Mouse (Mus musculus) lung, embryonic 14.5 days (tissue): Measurements from ENCODE around the gene Pcmt1. TPM values are rescaled to one million over a fixed set of nuclear protein-coding genes. Genes with fewer than 3 reads are reported as not detected.
A peak's percentile ranks its signal among the peaks of the same experiment; 100 is the strongest.

Source experiments
- ATAC-seq: fragments of 200-750 bp; cut with Nextera tagmentation; 2 replicates; pipeline ENCODE4 v1.8.0; 2017; ENCODE audit warnings: mild to moderate bottlenecking, moderate TSS enrichment, moderate library complexity; ENCODE audit not compliant: insufficient read depth
- DNase-seq: peaks from one replicate; pipeline ENCODE4 v3.0.0-alpha.2; 2015
- H3K27ac ChIP-seq: fragments of 300-500 bp; sonication (generic); 2 replicates; pipeline ENCODE4 v1.5.1; 2014; ENCODE audit warnings: low read depth, mild to moderate bottlenecking, moderate library complexity
- H3K27me3 ChIP-seq: fragments of 300-500 bp; sonication (generic); 2 replicates; pipeline ENCODE4 v1.6.1; 2014; ENCODE audit warnings: low read length, control low read depth; ENCODE audit not compliant: insufficient read depth
- H3K36me3 ChIP-seq: fragments of 300-500 bp; sonication (generic); 2 replicates; pipeline ENCODE4 v1.6.1; 2014; ENCODE audit warnings: control low read depth; ENCODE audit not compliant: insufficient read depth
- H3K4me1 ChIP-seq: fragments of 300-500 bp; sonication (generic); 2 replicates; pipeline ENCODE4 v1.6.1; 2014; ENCODE audit warnings: antibody characterized with exemption, control low read depth; ENCODE audit not compliant: insufficient read depth
- H3K4me2 ChIP-seq: fragments of 300-500 bp; sonication (generic); 2 replicates; pipeline ENCODE4 v1.6.1; 2014; ENCODE audit warnings: mild to moderate bottlenecking
- H3K4me3 ChIP-seq: fragments of 300-500 bp; sonication (generic); 2 replicates; pipeline ENCODE4 v1.5.1; 2014; ENCODE audit warnings: low read depth, low read length
- H3K9ac ChIP-seq: fragments of 300-500 bp; sonication (generic); 2 replicates; pipeline ENCODE4 v1.6.1; 2014
- H3K9me3 ChIP-seq: fragments of 300-500 bp; sonication (generic); 2 replicates; pipeline ENCODE4 v1.6.1; 2016; ENCODE audit warnings: low read depth, low read length, control low read depth
- CTCF ChIP-seq: IDR thresholded peaks from 2 replicates; pipeline ENCODE4 v1.5.1; 2016; ENCODE audit warnings: antibody characterized with exemption, low read depth
- WGBS: fragments of 180-500 bp; shearing (Covaris S2); extraction: QIAGEN DNeasy Blood & Tissue Kit; methylation state at CpG from one replicate; pipeline ENCODE4 v1.1.7; 2014; 5-methylcytosine and 5-hydroxymethylcytosine counted together
- polyA plus RNA-seq: library from polyadenylated mRNA; unstranded; fragments of >200 nt; fragmentation: Nextera tagmentation; extraction: Ambion mirVana; gene quantifications from 2 replicates; pipeline ENCODE4 v1.2.1, GENCODE M21; 2014

Pcmt1 gene
- polyA plus RNA-seq: 114 and 118 TPM in 2 replicates

DNA sequence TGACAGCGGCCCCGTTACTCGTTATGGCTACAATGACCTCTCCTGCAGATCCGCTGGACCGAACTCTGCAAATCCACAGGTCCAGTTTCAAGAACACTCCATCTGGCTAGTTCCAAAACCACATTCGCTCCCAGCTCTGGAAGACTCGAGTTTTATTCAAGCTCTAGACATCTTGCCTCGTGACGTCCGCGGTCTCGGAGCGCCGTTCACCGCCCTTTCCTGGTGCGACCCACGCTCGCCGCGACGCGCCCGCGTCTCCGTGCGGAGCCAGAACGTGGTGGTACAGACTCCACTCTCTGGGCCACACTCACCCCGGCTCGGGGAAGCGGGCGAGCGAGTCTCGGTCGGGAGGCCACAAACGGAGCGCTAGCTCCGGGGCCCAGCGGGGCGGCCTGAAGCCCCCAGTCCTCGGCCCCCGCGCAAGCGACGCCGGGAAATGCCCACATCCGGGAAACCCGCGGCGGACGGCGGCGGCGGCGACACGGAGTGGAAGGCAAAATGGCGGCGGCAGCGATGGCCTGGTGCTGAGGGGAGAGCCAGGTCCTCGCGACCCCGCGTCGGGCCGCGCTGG is at the start of gene Pcmt1, which contains the start of gene Lats1:
Gene Pcmt1 (minus strand): TSS at position 406 of the 571 bp plus-strand sequence.
Gene Lats1 (plus strand): TSS at position 484 of the 571 bp plus-strand sequence.
- H3K4me1 ChIP-seq: peaks cover 13% of the 10 kb centered on the region
- ATAC-seq (peak; percentile 87), DNase-seq (peak; percentile 92)
- H3K4me2 ChIP-seq: peak within 1 kb of the TSS; percentile 81
- peak within 1 kb of the TSS; percentile 99 for H3K9ac ChIP-seq
- peak within 1 kb of the TSS; percentile 94 for H3K4me3 ChIP-seq
- H3K9me3 ChIP-seq: no peaks in the 10 kb centered on the region
- no peak for TF ChIP-seq CTCF
- H3K27ac ChIP-seq: peak within 1 kb of the TSS; percentile 97
- peaks cover 45% of the 10 kb centered on the region for H3K36me3 ChIP-seq
- H3K27me3 ChIP-seq: no peaks in the 10 kb centered on the region
- under 1% methylated on average over 48 of the region's 65 CpGs for WGBS

DNA sequence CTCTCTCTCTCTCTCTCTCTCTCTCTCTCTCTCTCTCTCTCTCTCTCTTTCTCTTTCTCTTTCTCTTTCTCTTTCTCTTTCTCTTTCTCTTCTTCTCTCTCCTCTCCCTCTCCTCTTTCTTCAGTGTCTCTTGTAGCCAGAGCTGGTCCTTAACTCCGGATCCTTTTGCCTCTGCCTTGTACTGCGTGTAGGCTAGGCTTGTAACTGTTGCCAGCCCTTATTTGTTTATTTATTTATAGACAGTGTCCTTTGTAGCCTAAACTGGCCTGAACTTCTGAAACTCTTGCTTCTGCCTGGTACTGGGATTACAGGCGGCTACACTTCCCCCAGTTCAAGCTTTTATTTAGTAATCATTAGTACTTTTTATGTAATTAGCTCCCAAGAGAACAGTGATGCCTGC is 46.1 kb upstream of the Pcmt1 start:
- ATAC-seq (no peak), DNase-seq (no peak)
- TF ChIP-seq CTCF: no peak
- no peaks in the 10 kb centered on the region for H3K4me1 ChIP-seq
- peak overlapping the region; percentile 83 for H3K4me2 ChIP-seq
- no peaks in the 10 kb centered on the region for H3K9me3 ChIP-seq
- H3K27ac ChIP-seq: no peak overlapping the region
- H3K9ac ChIP-seq: peak overlapping the region; percentile 69
- H3K27me3 ChIP-seq: no peaks in the 10 kb centered on the region
- no peaks in the 10 kb centered on the region for H3K36me3 ChIP-seq
- H3K4me3 ChIP-seq: peak overlapping the region; percentile 83
- WGBS: 10% methylated on average over 3 of the region's 3 CpGs

DNA sequence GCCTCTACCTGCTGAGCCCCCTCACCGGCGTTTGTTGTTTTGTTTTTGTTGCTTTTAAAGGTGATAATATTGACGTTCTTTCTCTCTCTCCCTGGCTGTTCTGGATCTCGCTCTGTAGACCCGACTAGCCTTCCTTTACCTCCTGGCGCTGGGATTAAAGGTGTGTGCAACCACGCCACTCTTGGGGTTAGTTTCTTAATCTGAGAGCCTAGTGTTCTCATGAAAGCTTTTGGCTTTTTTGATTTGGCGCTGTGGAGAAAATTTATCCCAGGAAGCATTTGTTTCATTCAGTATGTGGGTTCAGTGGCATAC is 45.5 kb upstream of the Pcmt1 start:
- Histone ChIP-seq H3K9ac (peak overlapping the region; percentile 69), H3K36me3 (no peaks in the 10 kb centered on the region), H3K27ac (no peak overlapping the region), H3K4me2 (peak overlapping the region; percentile 83), H3K9me3 (no peaks in the 10 kb centered on the region), H3K4me1 (no peaks in the 10 kb centered on the region), H3K4me3 (peak overlapping the region; percentile 83), H3K27me3 (no peaks in the 10 kb centered on the region)
- peak; percentile 19 for DNase-seq
- no peak for ATAC-seq
- 0% methylated on average over 8 of the region's 8 CpGs for WGBS
- no peak for TF ChIP-seq CTCF

DNA sequence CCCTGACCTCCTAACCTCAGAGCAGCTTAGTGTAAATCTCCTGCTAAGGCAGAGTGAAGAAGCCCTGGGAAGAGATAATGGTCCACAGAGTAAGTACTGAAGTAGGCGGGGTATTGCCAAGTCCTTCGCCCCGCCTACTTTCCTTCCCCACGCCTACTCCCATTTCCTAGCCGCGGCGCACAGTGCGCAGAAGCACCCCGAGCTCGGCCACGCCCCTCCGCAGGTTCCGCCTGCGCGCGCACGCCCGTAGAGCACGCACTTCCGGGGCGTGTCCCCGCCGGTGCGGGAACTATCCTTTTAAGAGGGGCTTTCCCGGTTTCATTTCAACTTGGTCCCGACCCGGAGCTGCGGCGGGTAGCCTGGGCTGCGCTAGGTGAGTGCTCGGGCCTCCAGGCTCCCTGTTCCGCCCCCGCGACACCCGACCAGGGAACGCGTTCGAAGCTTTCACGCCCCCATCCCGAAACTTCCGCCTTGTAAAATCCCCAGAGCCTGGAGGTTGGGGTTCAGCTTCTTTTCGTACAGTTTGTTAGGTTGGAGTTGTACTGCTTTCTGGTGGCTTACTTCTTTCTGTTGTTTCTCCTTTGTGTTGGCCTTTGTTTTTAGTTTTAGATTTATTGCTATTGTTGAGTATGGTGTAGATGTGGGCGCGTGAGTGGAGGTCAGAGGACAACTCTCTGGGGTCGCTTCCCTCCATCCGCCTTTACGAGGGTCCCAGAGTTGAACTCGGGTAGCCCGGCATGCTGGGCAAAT is 45.0 kb upstream of the Pcmt1 start, which contains the start of gene Katna1:
Gene Katna1 (plus strand): TSS at position 250 of the 750 bp plus-strand sequence.
- Histone ChIP-seq H3K4me1 (no peaks in the 10 kb centered on the region), H3K27me3 (no peaks in the 10 kb centered on the region), H3K9me3 (no peaks in the 10 kb centered on the region), H3K4me2 (peak within 1 kb of the TSS; percentile 83), H3K27ac (peak within 1 kb of the TSS; percentile 68), H3K4me3 (peak within 1 kb of the TSS; percentile 83), H3K36me3 (no peaks in the 10 kb centered on the region), H3K9ac (peak within 1 kb of the TSS; percentile 69)
- peak; percentile 99 for DNase-seq
- peak; percentile 98 for ATAC-seq
- under 1% methylated on average over 49 of the region's 49 CpGs for whole genome bisulfite sequencing
- TF ChIP-seq CTCF: no peak

DNA sequence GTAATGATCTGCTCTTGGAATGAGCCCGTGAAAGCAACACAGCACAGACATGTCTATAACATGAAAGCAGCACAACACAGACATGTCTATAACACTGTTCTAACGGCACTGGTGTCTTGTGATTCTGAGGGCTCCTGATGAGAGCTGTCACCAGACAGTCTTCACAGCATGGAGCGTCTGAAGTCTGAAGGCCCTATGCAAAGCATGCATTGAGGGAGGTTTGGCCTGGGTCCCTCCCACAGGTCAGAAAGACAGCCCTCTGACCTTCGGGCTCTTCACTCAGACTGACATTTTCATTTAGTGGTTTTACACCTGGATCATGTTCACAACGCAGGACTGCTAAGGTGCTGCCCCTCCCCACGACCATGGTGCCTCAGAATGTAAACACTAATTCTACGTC is 34.1 kb upstream of the Pcmt1 start:
- Histone ChIP-seq H3K27ac (no peak overlapping the region), H3K4me3 (no peak overlapping the region), H3K27me3 (no peaks in the 10 kb centered on the region), H3K4me2 (no peak overlapping the region), H3K9me3 (no peaks in the 10 kb centered on the region), H3K36me3 (peaks cover 46% of the 10 kb centered on the region), H3K4me1 (no peaks in the 10 kb centered on the region), H3K9ac (no peak overlapping the region)
- ATAC-seq (no peak), DNase-seq (no peak)
- TF ChIP-seq CTCF: no peak
- WGBS: 66% methylated on average over 7 of the region's 7 CpGs

DNA sequence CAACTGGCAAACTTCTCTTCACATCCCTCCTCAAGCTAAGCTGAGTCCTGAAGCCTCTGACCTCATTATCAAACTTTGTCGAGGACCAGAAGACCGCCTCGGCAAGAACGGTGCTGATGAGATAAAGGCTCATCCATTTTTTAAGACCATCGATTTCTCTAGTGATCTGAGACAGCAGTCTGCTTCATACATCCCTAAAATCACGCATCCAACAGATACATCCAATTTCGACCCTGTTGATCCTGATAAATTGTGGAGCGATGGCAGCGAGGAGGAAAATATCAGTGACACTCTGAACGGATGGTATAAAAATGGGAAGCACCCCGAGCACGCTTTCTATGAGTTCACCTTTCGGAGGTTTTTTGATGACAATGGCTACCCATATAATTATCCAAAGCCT is 31.6 kb upstream of the Pcmt1 start:
- no peak overlapping the region for H3K27ac ChIP-seq
- peaks cover 67% of the 10 kb centered on the region for H3K36me3 ChIP-seq
- H3K4me1 ChIP-seq: no peaks in the 10 kb centered on the region
- no peaks in the 10 kb centered on the region for H3K27me3 ChIP-seq
- no peak for TF ChIP-seq CTCF
- no peak overlapping the region for H3K9ac ChIP-seq
- no peaks in the 10 kb centered on the region for H3K9me3 ChIP-seq
- ATAC-seq (no peak), DNase-seq (no peak)
- 84% methylated on average over 13 of the region's 13 CpGs for WGBS
- H3K4me2 ChIP-seq: no peak overlapping the region
- no peak overlapping the region for H3K4me3 ChIP-seq

DNA sequence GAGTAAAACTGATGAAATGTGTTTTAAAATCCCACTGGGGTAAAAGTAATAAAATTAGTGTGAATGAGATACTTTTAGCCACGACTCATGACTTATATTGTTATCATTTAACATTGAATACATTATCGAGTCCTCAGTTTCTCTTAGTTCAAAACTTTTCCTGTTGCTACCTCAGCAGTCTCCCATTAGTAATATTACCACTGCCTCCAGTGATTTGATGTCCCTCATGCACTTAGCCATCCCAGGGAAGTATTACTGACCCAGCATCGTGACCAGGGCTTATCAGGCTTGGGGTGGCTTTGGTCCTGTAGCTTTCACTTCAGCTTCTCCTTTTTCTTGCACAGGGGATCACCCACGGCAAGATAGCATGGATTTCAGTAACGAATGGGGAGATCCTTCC is 29.2 kb upstream of the Pcmt1 start:
- no peak for DNase-seq
- no peak overlapping the region for H3K4me2 ChIP-seq
- H3K36me3 ChIP-seq: peaks cover 81% of the 10 kb centered on the region
- H3K27me3 ChIP-seq: no peaks in the 10 kb centered on the region
- no peak for ATAC-seq
- 87% methylated on average over 5 of the region's 5 CpGs for WGBS
- no peak overlapping the region for H3K4me3 ChIP-seq
- no peak overlapping the region for H3K27ac ChIP-seq
- no peak overlapping the region for H3K9ac ChIP-seq
- no peak for TF ChIP-seq CTCF
- no peaks in the 10 kb centered on the region for H3K9me3 ChIP-seq
- H3K4me1 ChIP-seq: no peaks in the 10 kb centered on the region
